Mouse (Mus musculus) embryonic fibroblast, embryonic 13.5 days (primary cell): ENCODE data around the gene Atp6v1g1.

Experiments
- CTCF ChIP-seq: IDR thresholded peaks from 2 replicates; pipeline ENCODE4 v1.5.1; 2011; ENCODE audit warnings: mild to moderate bottlenecking, control low read depth, low read length, moderate library complexity, borderline replicate concordance; ENCODE audit not compliant: insufficient read depth
- POLR2A ChIP-seq: IDR thresholded peaks from 2 replicates; pipeline ENCODE4 v1.6.1; 2011; ENCODE audit warnings: low read depth, mild to moderate bottlenecking, control low read depth, low read length, moderate library complexity

DNA sequence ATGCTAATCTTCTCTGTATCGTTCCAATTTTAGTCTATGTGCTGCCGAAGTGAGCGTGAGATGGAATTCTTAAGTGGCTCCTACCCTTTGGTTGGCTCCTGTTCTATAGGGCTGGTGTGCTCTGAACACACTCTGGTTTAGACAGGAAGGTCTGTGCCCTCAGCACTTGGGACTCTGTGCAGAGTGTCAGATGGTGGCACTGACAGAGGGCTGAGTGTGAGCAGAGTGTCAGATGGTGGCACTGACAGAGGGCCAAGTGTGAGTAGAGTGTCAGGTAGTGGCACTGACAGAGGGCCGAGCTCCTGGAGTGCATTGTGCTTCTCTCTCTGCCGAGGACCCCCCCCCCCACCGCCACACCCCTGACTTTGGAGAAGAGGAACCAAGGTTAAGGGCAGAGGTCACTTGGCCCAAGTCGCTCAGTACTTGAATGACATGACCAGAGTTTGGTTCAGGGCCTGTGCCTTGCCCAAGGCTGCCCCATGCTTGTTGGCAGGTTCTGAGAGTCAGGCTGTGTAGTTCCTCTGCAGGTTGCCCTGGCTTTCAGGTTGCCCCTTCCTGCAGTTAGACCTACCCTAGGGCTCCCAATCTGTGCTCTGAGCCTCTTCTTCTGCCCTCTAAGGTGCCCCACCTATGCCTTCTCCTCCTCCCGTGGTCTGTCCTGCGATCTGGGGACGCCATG, 23.3 kb downstream of the Atp6v1g1 start:
- TF ChIP-seq CTCF (no peak), POLR2A (no peak)
